Mouse (Mus musculus) limb, embryonic 14.5 days (tissue): Measurements from ENCODE around the gene Rnf216. TPM values are rescaled to one million over a fixed set of nuclear protein-coding genes. Genes with fewer than 3 reads are reported as not detected.

Source experiments
- ATAC-seq: fragments of 200-750 bp; cut with Nextera tagmentation; 2 replicates; pipeline ENCODE4 v1.8.0; 2017; ENCODE audit warnings: low read depth, moderate number of reproducible peaks, moderate TSS enrichment; ENCODE audit not compliant: low FRiP score
- DNase-seq: peaks from one replicate; pipeline ENCODE4 v3.0.0-alpha.2; 2015; ENCODE audit warnings: low spot score
- H3K27ac ChIP-seq: fragments of 300-500 bp; sonication (generic); replicated peaks from 2 replicates; pipeline ENCODE4 v1.5.1; 2014; ENCODE audit warnings: low read depth, mild to moderate bottlenecking, low read length, moderate library complexity, mixed read lengths
- H3K27me3 ChIP-seq: fragments of 300-500 bp; sonication (generic); 2 replicates; pipeline ENCODE4 v1.6.1; 2014; ENCODE audit warnings: low read length, mixed read lengths; ENCODE audit not compliant: control insufficient read depth, insufficient read depth
- H3K36me3 ChIP-seq: fragments of 300-500 bp; sonication (generic); 2 replicates; pipeline ENCODE4 v1.6.1; 2014; ENCODE audit warnings: mild to moderate bottlenecking, low read length, moderate library complexity, mixed read lengths; ENCODE audit not compliant: control insufficient read depth, insufficient read depth
- H3K4me1 ChIP-seq: fragments of 300-500 bp; sonication (generic); 2 replicates; pipeline ENCODE4 v1.6.1; 2014; ENCODE audit warnings: antibody characterized with exemption, low read length, mixed read lengths; ENCODE audit not compliant: control insufficient read depth, insufficient read depth
- H3K4me2 ChIP-seq: fragments of 300-500 bp; sonication (generic); replicated peaks from 2 replicates; pipeline ENCODE4 v1.6.1; 2014; ENCODE audit warnings: low read depth, mild to moderate bottlenecking, low read length, moderate library complexity; ENCODE audit not compliant: severe bottlenecking
- H3K4me3 ChIP-seq: fragments of 300-500 bp; sonication (generic); replicated peaks from 2 replicates; pipeline ENCODE4 v1.5.1; 2014; ENCODE audit warnings: low read length
- H3K9ac ChIP-seq: fragments of 300-500 bp; sonication (generic); 2 replicates; pipeline ENCODE4 v1.6.1; 2014; ENCODE audit warnings: mild to moderate bottlenecking, low read depth, low read length, moderate library complexity; ENCODE audit not compliant: severe bottlenecking
- H3K9me3 ChIP-seq: fragments of 300-500 bp; sonication (generic); 2 replicates; pipeline ENCODE4 v1.6.1; 2016; ENCODE audit warnings: low read length; ENCODE audit not compliant: control insufficient read depth
- POLR2A ChIP-seq: fragments of 200-500 bp; IDR thresholded peaks from 2 replicates; pipeline ENCODE4 v1.8.0; 2012; ENCODE audit warnings: inconsistent platforms, mild to moderate bottlenecking, moderate library complexity, borderline replicate concordance; ENCODE audit not compliant: insufficient read depth, insufficient read length; ENCODE audit errors: extremely low read depth
- WGBS: fragments of 180-500 bp; shearing (Covaris S2); extraction: QIAGEN DNeasy Blood & Tissue Kit; methylation state at CpG from one replicate; pipeline ENCODE4 v1.1.7; 2014; 5-methylcytosine and 5-hydroxymethylcytosine counted together
- polyA plus RNA-seq, 2 experiments: library from polyadenylated mRNA; depleted of rRNA in 1 of 2; stranded (reverse) in 1 of 2; unstranded in 1 of 2; fragments of >200 nt; fragmentation: Nextera tagmentation in 1 of 2; extraction: Ambion mirVana in 1 of 2; gene quantifications; 2 replicates each; pipeline versions ENCODE4 v1.2.1 to v1.2.3; 2012 to 2014

Gene Rnf216
- polyA plus RNA-seq, 2 experiments = 34.2 to 41.5 TPM

- no peak overlapping the region for H3K27ac ChIP-seq
- no peak for TF ChIP-seq POLR2A
- no peaks in the 10 kb centered on the region for H3K4me1 ChIP-seq
- ATAC-seq = no peak
- no peaks in the 10 kb centered on the region for H3K27me3 ChIP-seq
- DNase-seq = no peak
- no peak overlapping the region for H3K4me2 ChIP-seq
- WGBS = 70% methylated on average over 3 of the region's 3 CpGs
- no peak overlapping the region for H3K4me3 ChIP-seq
- H3K36me3 ChIP-seq = peaks cover 3% of the 10 kb centered on the region; the same call in 1 of the 2 replicates
- H3K9ac ChIP-seq = no peak overlapping the region
- H3K9me3 ChIP-seq = no peaks in the 10 kb centered on the region
Measured at GRCm38 (mm10) chr5:143034108-143034507, 78.7 kb downstream of the Rnf216 start.

GRCm38 (mm10) chr5:143033277-143033676 is 79.5 kb downstream of the Rnf216 start:
- ATAC-seq = no peak
- no peak for DNase-seq
- TF ChIP-seq POLR2A = no peak
- Histone ChIP-seq H3K27me3 (no peaks in the 10 kb centered on the region), H3K36me3 (peaks cover 6% of the 10 kb centered on the region; the same call in 1 of the 2 replicates), H3K4me2 (no peak overlapping the region), H3K9me3 (no peaks in the 10 kb centered on the region), H3K4me3 (no peak overlapping the region), H3K27ac (no peak overlapping the region), H3K4me1 (no peaks in the 10 kb centered on the region), H3K9ac (no peak overlapping the region)
- 82% methylated on average over 3 of the region's 3 CpGs for WGBS

- H3K36me3 ChIP-seq = peaks cover 11% of the 10 kb centered on the region
- no peak for TF ChIP-seq POLR2A
- no peaks in the 10 kb centered on the region for H3K27me3 ChIP-seq
- no peak overlapping the region for H3K9ac ChIP-seq
- H3K9me3 ChIP-seq = no peaks in the 10 kb centered on the region
- H3K4me3 ChIP-seq = no peak overlapping the region
- H3K4me1 ChIP-seq = no peaks in the 10 kb centered on the region
- no peak for ATAC-seq
- DNase-seq = no peak
- 25% methylated on average over 2 of the region's 2 CpGs for WGBS
- H3K27ac ChIP-seq = no peak overlapping the region
- H3K4me2 ChIP-seq = no peak overlapping the region
Measured at GRCm38 (mm10) chr5:143032639-143033146, 80.1 kb downstream of the Rnf216 start.

- Histone ChIP-seq H3K4me2 (no peak overlapping the region), H3K4me3 (no peak overlapping the region), H3K9me3 (no peaks in the 10 kb centered on the region), H3K4me1 (no peaks in the 10 kb centered on the region), H3K27me3 (no peaks in the 10 kb centered on the region), H3K27ac (no peak overlapping the region), H3K36me3 (peaks cover 21% of the 10 kb centered on the region), H3K9ac (no peak overlapping the region)
- 43% methylated on average over 7 of the region's 7 CpGs for WGBS
- no peak for TF ChIP-seq POLR2A
- no peak for ATAC-seq
- no peak for DNase-seq
Measured at GRCm38 (mm10) chr5:143031681-143032080, 81.1 kb downstream of the Rnf216 start.

- H3K27ac ChIP-seq = no peak overlapping the region
- no peak for TF ChIP-seq POLR2A
- H3K4me3 ChIP-seq = no peak overlapping the region
- H3K9ac ChIP-seq = no peak overlapping the region
- WGBS = 28% methylated on average over 4 of the region's 4 CpGs
- no peaks in the 10 kb centered on the region for H3K4me1 ChIP-seq
- no peak overlapping the region for H3K4me2 ChIP-seq
- H3K27me3 ChIP-seq = no peaks in the 10 kb centered on the region
- H3K36me3 ChIP-seq = peaks cover 26% of the 10 kb centered on the region
- no peak for ATAC-seq
- DNase-seq = no peak
- H3K9me3 ChIP-seq = no peaks in the 10 kb centered on the region
Measured at GRCm38 (mm10) chr5:143031193-143031592, 81.6 kb downstream of the Rnf216 start.

GRCm38 (mm10) chr5:143023887-143024286 is 88.9 kb downstream of the Rnf216 start:
- no peaks in the 10 kb centered on the region for H3K9me3 ChIP-seq
- H3K36me3 ChIP-seq = peaks cover 67% of the 10 kb centered on the region
- no peak for TF ChIP-seq POLR2A
- H3K27ac ChIP-seq = no peak overlapping the region
- WGBS = 94% methylated on average over 2 of the region's 2 CpGs
- no peaks in the 10 kb centered on the region for H3K4me1 ChIP-seq
- no peaks in the 10 kb centered on the region for H3K27me3 ChIP-seq
- H3K9ac ChIP-seq = no peak overlapping the region
- ATAC-seq (no peak), DNase-seq (no peak)
- H3K4me2 ChIP-seq = no peak overlapping the region
- no peak overlapping the region for H3K4me3 ChIP-seq
